Mouse (Mus musculus): ENCODE data around the gene Phc3.
A peak's percentile ranks its signal among the peaks of the same experiment; 100 is the strongest.

GRCm38 (mm10) chr3:30963100-30963499 lies 6.1 kb downstream of the Phc3 start:
- TF ChIP-seq ZNF384 (IDR thresholded peaks at IDR 0.05; ENCODE audit: low read depth, low read length) (no peak), CTCF (IDR thresholded peaks at IDR 0.05 in 2 of 3, conservative IDR thresholded peaks at IDR 0.05 in 1 of 3; ENCODE audit: control insufficient read depth in 1 of 3, insufficient read depth in 1 of 3, low read depth in 2 of 3, low read length in 3 of 3, poor library complexity in 1 of 3, severe bottlenecking in 1 of 3) (peak; percentile 46 to 55 (median 51)), POLR2A (IDR thresholded peaks at IDR 0.05; ENCODE audit: control insufficient read depth in 1 of 2, insufficient read depth in 1 of 2, low read depth in 1 of 2, low read length in 2 of 2, poor library complexity in 1 of 2) (no peak), GATA1 (IDR thresholded peaks at IDR 0.05; ENCODE audit: low read depth, low read length) (no peak), TCF12 (IDR thresholded peaks at IDR 0.05; ENCODE audit: low read depth, low read length) (no peak), UBTF (IDR thresholded peaks at IDR 0.05; ENCODE audit: borderline replicate concordance, insufficient read depth, low read depth, low read length) (no peak), MXI1 (IDR thresholded peaks at IDR 0.05; ENCODE audit: low read depth, low read length) (no peak), CHD2 (IDR thresholded peaks at IDR 0.05; ENCODE audit: low read length) (no peak)
